Mouse (Mus musculus) kidney, embryonic 14.5 days (tissue): ENCODE measurements around the gene Ank. TPM values are rescaled to one million over a fixed set of nuclear protein-coding genes. Genes with fewer than 3 reads are reported as not detected.

Experiments
- ATAC-seq: fragments of 200-750 bp; cut with Nextera tagmentation; 2 replicates; pipeline ENCODE4 v1.8.0; 2017; ENCODE audit warnings: moderate number of reproducible peaks, mild to moderate bottlenecking, moderate TSS enrichment, moderate library complexity; ENCODE audit not compliant: low FRiP score, low TSS enrichment
- H3K27ac ChIP-seq: fragments of 300-500 bp; sonication (generic); 2 replicates; pipeline ENCODE4 v1.5.1; 2014; ENCODE audit warnings: low read depth, mild to moderate bottlenecking, low read length, moderate library complexity, mixed read lengths
- H3K27me3 ChIP-seq: fragments of 300-500 bp; sonication (generic); 2 replicates; pipeline ENCODE4 v1.6.1; 2014; ENCODE audit warnings: mild to moderate bottlenecking, low read length; ENCODE audit not compliant: control insufficient read depth, insufficient read depth
- H3K36me3 ChIP-seq: fragments of 300-500 bp; sonication (generic); 2 replicates; pipeline ENCODE4 v1.6.1; 2014; ENCODE audit warnings: low read length, mixed read lengths; ENCODE audit not compliant: control insufficient read depth, insufficient read depth
- H3K4me1 ChIP-seq: fragments of 300-500 bp; sonication (generic); 2 replicates; pipeline ENCODE4 v1.6.1; 2014; ENCODE audit warnings: low read length, mixed read lengths; ENCODE audit not compliant: control insufficient read depth, insufficient read depth
- H3K4me2 ChIP-seq: fragments of 300-500 bp; sonication (generic); replicated peaks from 2 replicates; pipeline ENCODE4 v1.6.1; 2014; ENCODE audit warnings: low read depth, mild to moderate bottlenecking, low read length
- H3K4me3 ChIP-seq: fragments of 300-500 bp; sonication (generic); 2 replicates; pipeline ENCODE4 v1.5.1; 2014; ENCODE audit warnings: mild to moderate bottlenecking, low read length
- H3K9ac ChIP-seq: fragments of 300-500 bp; sonication (generic); 2 replicates; pipeline ENCODE4 v1.6.1; 2014; ENCODE audit warnings: low read depth, mild to moderate bottlenecking, low read length, moderate library complexity
- H3K9me3 ChIP-seq: fragments of 300-500 bp; sonication (generic); 2 replicates; pipeline ENCODE4 v1.6.1; 2016; ENCODE audit warnings: low read length; ENCODE audit not compliant: control insufficient read depth
- WGBS: fragments of 180-500 bp; shearing (Covaris S2); extraction: QIAGEN DNeasy Blood & Tissue Kit; methylation state at CpG from one replicate; pipeline ENCODE4 v1.1.7; 2014; 5-methylcytosine and 5-hydroxymethylcytosine counted together
- polyA plus RNA-seq: library from polyadenylated mRNA; unstranded; fragments of >200 nt; fragmentation: Nextera tagmentation; extraction: Ambion mirVana; gene quantifications from 2 replicates; pipeline ENCODE4 v1.2.1, GENCODE M21; 2014

Gene Ank
- polyA plus RNA-seq, 1 experiment from 2014 or later = 10.3 TPM

DNA sequence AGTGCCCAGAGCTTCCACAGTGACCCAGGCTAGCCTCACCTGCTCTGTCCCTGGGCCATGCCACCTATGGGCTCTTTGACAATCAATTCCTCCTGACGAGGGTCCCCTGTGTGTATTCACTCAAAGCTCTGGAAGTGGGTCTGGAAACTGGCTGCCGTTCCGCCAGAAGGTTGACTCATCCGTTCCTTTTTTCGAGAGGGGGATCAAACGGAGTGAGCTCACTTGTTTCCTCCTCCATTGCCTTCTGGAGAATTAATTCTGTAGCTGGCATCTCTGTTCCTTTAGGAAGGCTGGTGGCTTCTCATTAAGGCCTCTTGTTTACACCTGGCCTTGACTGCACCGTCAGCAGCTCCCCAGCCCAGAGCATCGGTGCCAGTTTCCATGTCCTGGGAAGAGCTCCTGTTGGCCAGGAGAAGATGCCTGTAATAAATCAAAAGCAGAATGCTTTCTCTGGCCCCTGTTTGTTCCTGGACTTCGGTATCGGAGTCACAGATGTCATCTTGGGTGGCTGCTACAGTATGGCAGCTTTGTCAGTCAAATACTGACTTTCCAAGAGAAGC is 99.2 kb downstream of the Ank start:
- Histone ChIP-seq H3K27ac (no peak overlapping the region), H3K9ac (no peak overlapping the region), H3K36me3 (no peaks in the 10 kb centered on the region; the same call in 1 of the 2 replicates), H3K4me3 (no peak overlapping the region), H3K27me3 (no peaks in the 10 kb centered on the region), H3K4me2 (no peak overlapping the region), H3K9me3 (no peaks in the 10 kb centered on the region), H3K4me1 (no peaks in the 10 kb centered on the region)
- no peak for ATAC-seq
- 86% methylated on average over 10 of the region's 10 CpGs for WGBS

DNA sequence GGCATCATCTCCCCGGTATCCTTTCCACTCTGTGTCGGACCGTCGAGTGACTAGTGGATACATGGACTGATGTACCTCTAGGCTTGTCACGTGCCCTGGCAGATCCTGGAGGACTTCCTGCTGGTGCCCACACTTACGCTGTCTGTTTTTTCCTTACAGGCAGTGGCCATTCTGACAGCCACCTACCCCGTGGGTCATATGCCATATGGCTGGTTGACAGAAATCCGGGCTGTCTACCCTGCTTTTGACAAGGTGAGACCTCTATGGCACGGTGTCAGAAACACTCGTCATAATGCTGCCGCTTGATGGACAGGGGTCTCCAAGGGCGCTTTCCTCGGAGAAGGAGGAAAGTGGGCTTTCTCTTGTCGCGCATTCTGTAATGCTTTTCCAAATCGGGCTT is 100.9 kb downstream of the Ank start:
- H3K4me2 ChIP-seq = no peak overlapping the region
- no peak for ATAC-seq
- no peaks in the 10 kb centered on the region for H3K9me3 ChIP-seq
- H3K27ac ChIP-seq = no peak overlapping the region
- H3K9ac ChIP-seq = no peak overlapping the region
- no peak overlapping the region for H3K4me3 ChIP-seq
- H3K4me1 ChIP-seq = no peaks in the 10 kb centered on the region
- no peaks in the 10 kb centered on the region; the same call in 1 of the 2 replicates for H3K36me3 ChIP-seq
- 88% methylated on average over 16 of the region's 16 CpGs for WGBS
- no peaks in the 10 kb centered on the region for H3K27me3 ChIP-seq

DNA sequence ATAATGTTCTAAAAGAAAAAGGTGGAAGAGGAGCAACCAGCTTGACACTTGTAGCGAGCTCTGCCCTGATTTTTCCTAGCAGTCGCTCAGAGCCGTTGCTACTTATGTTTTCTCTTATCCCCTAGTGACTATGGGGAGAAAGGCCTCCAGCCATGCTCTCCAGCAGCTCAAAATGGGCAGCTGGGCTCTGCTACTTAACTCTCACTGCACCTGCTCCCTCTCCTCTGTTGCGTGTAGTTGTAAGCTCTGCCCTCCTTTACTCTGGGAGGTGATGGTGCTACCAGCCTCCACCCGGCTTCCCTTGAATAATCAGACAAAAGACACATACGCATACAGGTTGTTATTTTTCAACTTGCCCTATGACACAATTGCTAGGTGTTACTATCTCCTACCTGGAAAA is 101.9 kb downstream of the Ank start:
- no peak for ATAC-seq
- Histone ChIP-seq H3K4me3 (no peak overlapping the region), H3K4me1 (no peaks in the 10 kb centered on the region), H3K27me3 (no peaks in the 10 kb centered on the region), H3K27ac (no peak overlapping the region), H3K36me3 (no peaks in the 10 kb centered on the region; the same call in 1 of the 2 replicates), H3K9me3 (no peaks in the 10 kb centered on the region), H3K9ac (no peak overlapping the region), H3K4me2 (no peak overlapping the region)
- WGBS = 88% methylated on average over 6 of the region's 6 CpGs

DNA sequence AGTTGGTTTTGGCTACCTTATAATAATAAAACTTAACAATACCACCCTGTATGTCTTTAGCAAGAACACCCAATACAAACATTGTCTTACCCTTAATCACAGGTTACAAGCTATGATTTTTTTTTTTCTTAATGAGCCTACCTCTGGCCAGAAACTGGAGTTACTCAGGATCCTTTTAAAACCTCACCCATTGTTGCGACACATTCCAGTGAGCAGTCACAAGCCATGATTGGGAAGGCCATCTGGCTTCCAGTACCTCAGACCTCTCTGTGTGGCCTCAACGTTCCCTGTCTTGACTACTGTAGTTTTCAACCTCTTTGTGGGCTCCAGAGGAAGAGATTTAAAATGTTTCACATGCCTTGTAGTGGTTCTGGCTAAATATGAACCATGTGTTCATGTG is 103.4 kb downstream of the Ank start:
- 85% methylated on average over 2 of the region's 2 CpGs for WGBS
- H3K4me3 ChIP-seq = no peak overlapping the region
- H3K9me3 ChIP-seq = no peaks in the 10 kb centered on the region
- H3K4me1 ChIP-seq = no peaks in the 10 kb centered on the region
- H3K4me2 ChIP-seq = no peak overlapping the region
- no peak overlapping the region for H3K9ac ChIP-seq
- no peak overlapping the region for H3K27ac ChIP-seq
- H3K27me3 ChIP-seq = no peaks in the 10 kb centered on the region
- ATAC-seq = no peak
- H3K36me3 ChIP-seq = no peaks in the 10 kb centered on the region; the same call in 1 of the 2 replicates

DNA sequence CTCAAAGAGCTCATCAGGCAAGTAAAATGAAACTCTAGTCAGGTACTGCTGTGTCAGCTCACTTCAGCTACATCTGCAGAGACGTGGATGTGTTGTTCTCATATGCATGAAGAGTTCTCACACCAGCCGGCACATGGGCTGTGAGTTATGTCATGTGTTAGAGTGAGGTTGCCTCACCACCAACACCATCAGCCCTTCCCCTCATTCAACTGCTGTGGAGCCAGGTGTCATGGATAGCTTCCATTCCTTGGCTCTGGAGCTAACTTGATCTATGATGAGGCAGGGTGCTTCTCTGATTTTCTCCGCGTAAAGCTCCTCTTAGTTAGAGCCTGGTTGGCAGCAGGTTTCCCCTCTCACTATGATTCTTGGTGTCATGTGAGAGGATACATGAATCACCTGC is 103.9 kb downstream of the Ank start:
- 94% methylated on average over 4 of the region's 4 CpGs for WGBS
- Histone ChIP-seq H3K4me3 (no peak overlapping the region), H3K27ac (no peak overlapping the region), H3K27me3 (no peaks in the 10 kb centered on the region), H3K4me2 (no peak overlapping the region), H3K36me3 (no peaks in the 10 kb centered on the region; the same call in 1 of the 2 replicates), H3K9me3 (no peaks in the 10 kb centered on the region), H3K4me1 (no peaks in the 10 kb centered on the region), H3K9ac (no peak overlapping the region)
- ATAC-seq = no peak

DNA sequence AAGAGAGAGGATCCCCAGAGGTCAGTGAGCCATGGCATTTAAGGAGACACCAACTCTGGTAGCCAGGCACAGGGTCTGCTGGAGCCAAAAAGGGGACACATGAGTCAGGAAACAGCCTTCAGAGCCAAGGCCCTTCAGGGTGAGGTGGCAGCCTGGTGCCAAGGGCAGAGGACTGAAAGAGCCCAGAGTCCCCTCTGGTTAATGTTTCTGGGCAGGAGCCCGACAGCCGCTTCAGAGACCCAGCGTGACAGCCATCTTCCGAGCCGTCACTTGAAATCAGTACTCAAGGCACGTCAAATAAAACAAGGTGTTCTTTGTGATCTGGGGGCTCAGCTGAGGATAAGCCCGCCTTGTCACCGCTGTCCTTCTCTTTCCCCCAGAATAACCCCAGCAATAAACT is 104.7 kb downstream of the Ank start:
- WGBS = 88% methylated on average over 8 of the region's 8 CpGs
- no peaks in the 10 kb centered on the region for H3K27me3 ChIP-seq
- no peak overlapping the region for H3K27ac ChIP-seq
- H3K9me3 ChIP-seq = no peaks in the 10 kb centered on the region
- H3K36me3 ChIP-seq = no peaks in the 10 kb centered on the region; the same call in 1 of the 2 replicates
- H3K4me3 ChIP-seq = no peak overlapping the region
- no peaks in the 10 kb centered on the region for H3K4me1 ChIP-seq
- H3K9ac ChIP-seq = no peak overlapping the region
- ATAC-seq = no peak
- H3K4me2 ChIP-seq = no peak overlapping the region

DNA sequence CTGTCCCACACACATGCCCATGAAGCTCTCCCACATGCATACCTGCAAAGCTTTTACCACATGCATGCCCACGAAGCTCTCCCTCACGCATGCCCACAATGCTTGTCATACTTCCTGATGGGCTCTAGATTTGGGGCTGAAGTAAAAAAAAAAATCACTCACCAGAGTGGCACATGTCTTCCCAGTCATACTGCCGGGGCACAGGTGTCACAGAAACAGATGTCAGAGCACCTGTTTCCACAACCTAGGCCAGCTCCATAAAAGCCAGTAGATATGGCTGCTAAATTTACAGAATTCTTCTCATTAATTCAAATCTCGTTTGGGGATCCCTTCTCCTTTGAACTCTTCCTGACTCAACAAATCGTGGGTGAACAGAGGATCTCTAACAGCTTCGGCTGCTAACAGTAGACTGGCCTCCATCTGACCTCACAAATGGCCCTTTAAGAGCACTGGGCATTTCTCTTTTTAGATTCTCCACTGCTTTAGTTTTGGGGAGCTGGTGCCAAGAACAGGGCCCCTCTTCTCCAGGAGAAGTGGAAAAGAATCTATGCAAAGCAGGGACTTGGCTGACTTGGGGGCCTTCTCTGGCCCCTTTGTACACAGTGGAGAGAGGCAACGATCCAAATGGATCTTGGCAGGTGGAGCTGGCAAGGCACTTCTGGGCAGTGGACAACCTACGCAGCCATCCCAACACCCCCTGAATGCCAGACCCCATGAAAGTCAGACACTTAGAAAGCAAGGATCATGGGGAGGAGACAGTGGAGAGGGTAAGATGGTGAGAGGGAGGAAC is 108.7 kb downstream of the Ank start:
- H3K4me2 ChIP-seq = no peak overlapping the region
- WGBS = 83% methylated on average over 8 of the region's 8 CpGs
- no peak overlapping the region for H3K4me3 ChIP-seq
- no peak overlapping the region for H3K9ac ChIP-seq
- no peak overlapping the region for H3K27ac ChIP-seq
- no peaks in the 10 kb centered on the region for H3K36me3 ChIP-seq
- no peaks in the 10 kb centered on the region for H3K27me3 ChIP-seq
- no peaks in the 10 kb centered on the region for H3K9me3 ChIP-seq
- H3K4me1 ChIP-seq = no peaks in the 10 kb centered on the region
- no peak for ATAC-seq

DNA sequence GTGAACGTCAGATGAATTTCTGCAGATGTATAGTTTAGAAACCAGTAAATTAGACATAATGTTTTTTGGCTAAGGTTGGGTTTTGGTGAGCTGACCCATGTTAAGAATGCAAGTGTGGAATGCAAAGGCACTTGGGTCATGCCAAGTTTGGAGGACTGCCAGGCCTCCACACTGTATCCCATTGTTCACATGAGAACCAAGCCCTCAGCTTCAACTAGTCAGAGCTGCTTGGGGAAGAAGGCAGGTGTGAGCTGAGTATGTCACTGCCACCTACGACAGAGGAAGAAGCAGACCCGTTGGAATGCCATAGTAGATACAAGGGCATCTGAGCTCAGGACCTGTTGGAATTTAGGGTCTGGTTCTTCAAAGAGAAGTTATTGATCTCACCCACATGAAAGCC is 109.5 kb downstream of the Ank start:
- Histone ChIP-seq H3K9ac (no peak overlapping the region), H3K4me3 (no peak overlapping the region), H3K27ac (no peak overlapping the region), H3K27me3 (no peaks in the 10 kb centered on the region), H3K36me3 (no peaks in the 10 kb centered on the region), H3K4me1 (no peaks in the 10 kb centered on the region), H3K9me3 (no peaks in the 10 kb centered on the region), H3K4me2 (no peak overlapping the region)
- no peak for ATAC-seq
- 85% methylated on average over 3 of the region's 3 CpGs for WGBS

DNA sequence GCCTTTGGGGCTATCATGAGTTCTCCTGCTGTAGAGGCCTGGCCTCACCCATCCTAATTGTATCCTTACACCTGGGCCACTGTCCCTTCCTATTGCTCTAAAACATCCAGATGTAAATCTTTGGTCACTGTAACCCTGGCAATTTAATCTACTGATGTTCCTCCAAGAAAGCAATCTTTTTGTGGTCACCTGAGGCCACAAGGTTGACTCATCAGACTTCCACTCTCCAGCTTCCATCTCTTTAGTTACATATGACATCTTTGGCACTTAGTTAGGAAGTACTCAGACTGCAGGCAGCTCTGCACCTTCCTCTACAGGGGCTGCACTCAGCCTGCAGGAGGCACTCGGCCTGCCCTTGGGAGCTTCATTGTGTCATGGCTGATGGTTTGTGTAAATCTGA is 110.4 kb downstream of the Ank start:
- ATAC-seq = no peak
- Histone ChIP-seq H3K9ac (no peak overlapping the region), H3K27me3 (no peaks in the 10 kb centered on the region), H3K4me3 (no peak overlapping the region), H3K4me1 (no peaks in the 10 kb centered on the region), H3K27ac (no peak overlapping the region), H3K9me3 (no peaks in the 10 kb centered on the region), H3K36me3 (no peaks in the 10 kb centered on the region), H3K4me2 (no peak overlapping the region)
- 75% methylated on average over 1 of the region's 1 CpGs for WGBS
